Mouse (Mus musculus) lung, postnatal 0 days (tissue): ENCODE measurements around the gene Fmnl1.

ENCODE experiments used
- CTCF ChIP-seq: IDR thresholded peaks from 2 replicates; pipeline ENCODE4 v1.5.1; 2016; ENCODE audit warnings: antibody characterized with exemption, mild to moderate bottlenecking
- EP300 ChIP-seq: IDR thresholded peaks from 2 replicates; pipeline ENCODE4 v1.6.1; 2016; ENCODE audit warnings: antibody characterized with exemption, mild to moderate bottlenecking, control low read depth

GRCm38 (mm10) chr11:103170111-103170493, 805 bp upstream of the Fmnl1 start:
- no peak for TF ChIP-seq CTCF
- TF ChIP-seq EP300, result no peak
